Mouse (Mus musculus) liver, embryonic 15.5 days (tissue): ENCODE results near the gene Jazf1. TPM values are rescaled to one million over a fixed set of nuclear protein-coding genes. Genes with fewer than 3 reads are reported as not detected.

Experiments
- ATAC-seq: fragments of 200-750 bp; cut with Nextera tagmentation; 2 replicates; pipeline ENCODE4 v1.8.0; 2017; ENCODE audit warnings: moderate number of reproducible peaks, mild to moderate bottlenecking, moderate library complexity; ENCODE audit not compliant: insufficient read depth
- H3K27ac ChIP-seq: fragments of 300-500 bp; sonication (generic); replicated peaks from 2 replicates; pipeline ENCODE4 v1.5.1; 2015; ENCODE audit warnings: mild to moderate bottlenecking, inconsistent platforms
- H3K27me3 ChIP-seq: fragments of 300-500 bp; sonication (generic); 2 replicates; pipeline ENCODE4 v1.6.1; 2015; ENCODE audit warnings: mild to moderate bottlenecking, inconsistent platforms
- H3K36me3 ChIP-seq: fragments of 300-500 bp; sonication (generic); replicated peaks from 2 replicates; pipeline ENCODE4 v1.6.1; 2015; ENCODE audit warnings: moderate library complexity, mild to moderate bottlenecking, inconsistent platforms
- H3K4me1 ChIP-seq: fragments of 300-500 bp; sonication (generic); replicated peaks from 2 replicates; pipeline ENCODE4 v1.6.1; 2015; ENCODE audit warnings: inconsistent platforms
- H3K4me2 ChIP-seq: fragments of 300-500 bp; sonication (generic); 2 replicates; pipeline ENCODE4 v1.6.1; 2015; ENCODE audit warnings: moderate library complexity, mild to moderate bottlenecking, inconsistent platforms
- H3K4me3 ChIP-seq: fragments of 300-500 bp; sonication (generic); replicated peaks from 2 replicates; pipeline ENCODE4 v1.5.1; 2015; ENCODE audit warnings: mild to moderate bottlenecking, inconsistent platforms
- H3K9ac ChIP-seq: fragments of 300-500 bp; sonication (generic); 2 replicates; pipeline ENCODE4 v1.6.1; 2015; ENCODE audit warnings: moderate library complexity, mild to moderate bottlenecking, inconsistent platforms
- H3K9me3 ChIP-seq: fragments of 300-500 bp; sonication (generic); replicated peaks from 2 replicates; pipeline ENCODE4 v1.6.1; 2016; ENCODE audit warnings: inconsistent platforms
- WGBS: fragments of 180-500 bp; shearing (Covaris S2); methylation state at CpG from one replicate; pipeline ENCODE4 v1.1.7; 2015; ENCODE audit warnings: mixed read lengths; ENCODE audit not compliant: insufficient replicate concordance; 5-methylcytosine and 5-hydroxymethylcytosine counted together
- polyA plus RNA-seq: library from polyadenylated mRNA; unstranded; fragments of >200 nt; fragmentation: Nextera tagmentation; extraction: Ambion mirVana; gene quantifications from 2 replicates; pipeline ENCODE4 v1.2.1, GENCODE M21; 2015

Jazf1 gene
- polyA plus RNA-seq, 1 experiment from 2014 or later, result 2.2 TPM

DNA sequence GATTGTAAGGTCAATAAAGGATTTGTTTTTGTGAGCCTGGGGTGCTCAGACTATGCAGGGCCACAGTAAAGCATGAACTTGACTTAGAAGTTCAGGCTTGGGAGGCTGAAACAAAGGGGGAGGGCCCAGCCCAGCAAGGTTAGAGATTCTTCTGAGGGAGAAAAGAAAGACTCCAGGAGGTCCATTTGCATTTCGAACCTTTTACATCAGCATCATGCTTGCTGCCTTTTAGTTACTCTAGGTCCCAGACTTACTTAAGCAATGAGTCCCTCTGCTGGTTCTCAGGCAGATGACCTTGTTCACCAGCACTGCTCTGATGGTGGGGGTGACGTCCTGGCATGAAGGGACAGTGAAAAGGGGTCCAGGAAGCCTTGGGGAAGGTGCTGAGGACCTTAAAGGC is 197.1 kb downstream of the Jazf1 start:
- H3K36me3 ChIP-seq, result no peaks in the 10 kb centered on the region
- no peaks in the 10 kb centered on the region for H3K4me1 ChIP-seq
- H3K27ac ChIP-seq, result no peak overlapping the region
- ATAC-seq, result no peak
- no peak overlapping the region for H3K4me2 ChIP-seq
- H3K9me3 ChIP-seq, result no peaks in the 10 kb centered on the region
- no peak overlapping the region for H3K9ac ChIP-seq
- H3K27me3 ChIP-seq, result no peaks in the 10 kb centered on the region
- WGBS, result 24% methylated on average over 2 of the region's 2 CpGs
- no peak overlapping the region for H3K4me3 ChIP-seq

DNA sequence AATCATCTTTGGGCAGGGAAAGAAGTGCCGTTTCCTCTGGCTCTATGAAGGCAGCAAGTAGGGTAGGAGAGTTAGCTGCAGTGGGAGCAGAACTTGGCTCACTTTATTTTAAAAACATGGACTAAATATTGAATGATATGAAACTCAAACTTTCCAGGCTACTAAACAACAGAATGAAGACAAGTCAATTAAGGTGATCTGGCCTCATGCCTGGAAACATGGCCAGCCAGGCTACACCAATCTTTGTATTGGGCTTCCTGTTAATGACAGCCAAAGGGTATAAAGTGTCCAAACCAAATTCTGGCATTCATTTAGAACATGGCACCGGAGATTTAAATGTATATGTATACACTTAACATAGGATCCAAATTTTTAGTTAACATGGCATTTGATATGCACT is 199.2 kb downstream of the Jazf1 start:
- Histone ChIP-seq H3K27ac (no peak overlapping the region), H3K4me1 (no peaks in the 10 kb centered on the region), H3K4me2 (no peak overlapping the region), H3K4me3 (no peak overlapping the region), H3K36me3 (no peaks in the 10 kb centered on the region), H3K9me3 (no peaks in the 10 kb centered on the region), H3K9ac (no peak overlapping the region), H3K27me3 (no peaks in the 10 kb centered on the region)
- no peak for ATAC-seq
- 65% methylated on average over 2 of the region's 2 CpGs for WGBS

DNA sequence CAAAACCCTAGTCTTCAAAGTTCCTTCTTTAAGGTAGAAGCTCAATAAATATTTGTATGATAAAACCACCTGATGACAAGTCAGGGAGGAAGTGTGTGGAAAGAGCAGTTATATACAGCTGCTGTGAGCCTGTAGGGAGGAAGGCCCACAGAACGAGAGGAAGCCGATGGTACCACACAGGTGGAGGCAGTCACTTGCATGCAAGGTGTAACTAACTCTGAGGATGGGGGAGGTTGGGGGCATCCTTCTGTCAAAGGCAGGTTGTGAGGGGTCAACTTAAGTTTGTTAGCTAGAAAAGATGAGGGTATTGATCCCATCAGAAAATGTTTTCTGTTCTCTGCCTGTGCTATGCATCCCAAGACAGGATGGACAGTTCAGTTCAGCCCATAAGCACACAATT is 200.1 kb downstream of the Jazf1 start:
- no peak overlapping the region for H3K9ac ChIP-seq
- H3K36me3 ChIP-seq, result no peaks in the 10 kb centered on the region
- H3K27ac ChIP-seq, result no peak overlapping the region
- H3K9me3 ChIP-seq, result no peaks in the 10 kb centered on the region
- no peaks in the 10 kb centered on the region for H3K4me1 ChIP-seq
- no peak for ATAC-seq
- no peak overlapping the region for H3K4me2 ChIP-seq
- WGBS, result 66% methylated on average over 2 of the region's 2 CpGs
- no peak overlapping the region for H3K4me3 ChIP-seq
- H3K27me3 ChIP-seq, result no peaks in the 10 kb centered on the region

DNA sequence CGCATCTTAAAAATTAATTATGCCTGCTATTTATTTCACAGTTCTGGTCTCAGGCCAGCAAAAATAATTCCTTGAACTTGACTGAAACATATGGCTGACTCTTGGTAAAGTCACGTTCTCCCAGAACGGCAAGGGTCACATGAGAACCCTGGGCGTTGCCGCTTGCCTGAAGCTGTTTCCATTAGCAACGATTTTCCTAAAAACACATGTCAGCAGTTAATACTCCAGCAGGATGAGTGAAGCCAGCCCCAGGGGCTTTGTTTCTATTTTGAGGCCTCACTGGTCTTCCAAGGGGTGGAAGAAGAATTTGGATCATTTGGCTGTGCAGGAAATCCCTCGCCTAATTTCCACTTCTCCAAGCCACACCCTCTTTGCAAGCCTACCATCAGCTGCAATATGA is 206.5 kb downstream of the Jazf1 start:
- Histone ChIP-seq H3K4me3 (no peak overlapping the region), H3K27me3 (no peaks in the 10 kb centered on the region), H3K4me1 (0 out of 2 replicates have a peak, but pooled peaks cover 4% of the 10 kb centered on the region), H3K9ac (no peak overlapping the region), H3K9me3 (no peaks in the 10 kb centered on the region), H3K4me2 (no peak overlapping the region), H3K27ac (no peak overlapping the region), H3K36me3 (no peaks in the 10 kb centered on the region)
- ATAC-seq, result no peak
- WGBS, result 65% methylated on average over 7 of the region's 7 CpGs

DNA sequence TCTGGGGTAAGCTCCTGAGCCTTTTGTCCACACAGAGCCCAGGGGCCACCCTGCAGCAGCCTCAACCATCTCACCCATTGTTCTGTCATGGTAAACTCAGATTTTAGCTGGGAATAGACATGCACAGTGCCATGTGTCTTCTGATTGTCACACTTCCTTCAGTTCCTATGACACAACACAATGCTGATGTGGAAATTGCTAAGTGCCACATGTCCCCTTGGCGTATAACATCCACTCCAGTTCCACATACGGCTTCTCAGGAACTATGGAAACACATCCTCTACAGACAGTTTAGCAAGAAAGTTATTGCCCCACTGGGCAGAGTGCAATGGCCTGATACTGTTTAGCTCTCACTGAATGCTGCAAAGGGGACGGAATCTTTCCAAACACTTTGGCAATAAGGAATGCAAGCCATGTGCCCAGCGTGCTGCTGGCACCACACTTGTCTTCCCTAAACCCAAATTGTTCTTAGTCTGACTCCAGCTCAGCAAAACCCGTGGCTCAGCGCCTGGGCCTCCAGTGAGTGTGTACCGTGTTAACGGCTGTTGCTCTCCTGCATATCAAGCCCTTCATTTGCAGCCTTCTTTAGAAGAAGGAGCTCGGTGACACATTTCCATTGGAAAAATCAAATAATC is 207.1 kb downstream of the Jazf1 start:
- no peaks in the 10 kb centered on the region for H3K27me3 ChIP-seq
- ATAC-seq, result no peak
- no peak overlapping the region for H3K9ac ChIP-seq
- H3K4me1 ChIP-seq, result 0 out of 2 replicates have a peak, but pooled peaks cover 4% of the 10 kb centered on the region
- H3K9me3 ChIP-seq, result no peaks in the 10 kb centered on the region
- H3K4me3 ChIP-seq, result no peak overlapping the region
- 57% methylated on average over 9 of the region's 9 CpGs for WGBS
- no peak overlapping the region for H3K4me2 ChIP-seq
- no peak overlapping the region for H3K27ac ChIP-seq
- no peaks in the 10 kb centered on the region for H3K36me3 ChIP-seq

DNA sequence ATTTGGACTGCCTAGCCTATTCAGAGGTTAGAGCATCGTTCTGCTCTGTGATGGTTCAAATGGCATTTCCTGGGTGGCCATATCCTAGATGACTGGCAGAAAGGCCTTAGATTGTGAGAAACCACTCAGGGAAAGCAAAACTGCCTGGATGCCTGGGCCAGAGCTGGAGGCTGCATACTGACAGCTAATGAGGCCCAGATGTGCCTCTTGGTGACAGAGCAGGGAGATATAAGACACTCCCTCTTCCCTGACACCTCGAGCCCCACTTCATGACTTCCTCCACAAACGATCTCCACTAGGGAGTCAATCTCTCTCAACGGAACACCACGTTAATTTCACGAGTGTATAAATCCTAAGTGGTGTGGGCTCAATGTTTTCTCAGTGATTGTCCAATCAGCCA is 207.7 kb downstream of the Jazf1 start:
- 30% methylated on average over 6 of the region's 6 CpGs for WGBS
- no peak overlapping the region for H3K9ac ChIP-seq
- H3K4me3 ChIP-seq, result no peak overlapping the region
- H3K36me3 ChIP-seq, result no peaks in the 10 kb centered on the region
- no peaks in the 10 kb centered on the region for H3K27me3 ChIP-seq
- H3K4me1 ChIP-seq, result 0 out of 2 replicates have a peak, but pooled peaks cover 4% of the 10 kb centered on the region
- no peak for ATAC-seq
- H3K4me2 ChIP-seq, result no peak overlapping the region
- H3K9me3 ChIP-seq, result no peaks in the 10 kb centered on the region
- no peak overlapping the region for H3K27ac ChIP-seq

DNA sequence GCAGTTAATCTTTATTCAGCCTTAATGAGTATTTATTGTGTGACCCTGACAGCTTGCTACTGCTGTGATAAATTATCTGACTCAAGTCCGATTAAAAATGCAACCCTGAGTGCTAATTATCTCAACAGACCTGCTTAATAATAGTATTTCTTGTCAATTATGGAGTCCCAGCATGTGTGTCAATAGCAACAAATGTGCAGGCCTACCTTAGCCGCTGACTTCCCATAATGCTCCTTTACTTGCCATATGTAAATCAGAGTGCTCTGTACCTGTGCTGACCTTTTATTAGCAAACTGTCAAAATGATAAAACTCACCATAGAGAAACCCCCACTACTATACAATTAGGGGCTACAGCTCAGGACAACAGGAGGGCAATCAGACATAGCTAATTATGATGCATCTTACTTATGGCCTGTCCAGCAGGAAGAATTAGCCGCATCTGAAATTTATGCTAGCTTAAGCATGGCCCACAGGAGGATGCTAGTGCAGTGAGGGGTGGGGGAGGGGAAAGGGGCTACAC is 209.5 kb downstream of the Jazf1 start:
- Histone ChIP-seq H3K36me3 (no peaks in the 10 kb centered on the region), H3K27me3 (no peaks in the 10 kb centered on the region), H3K9ac (no peak overlapping the region), H3K27ac (no peak overlapping the region), H3K4me3 (no peak overlapping the region), H3K4me1 (0 out of 2 replicates have a peak, but pooled peaks cover 4% of the 10 kb centered on the region), H3K4me2 (no peak overlapping the region), H3K9me3 (no peaks in the 10 kb centered on the region)
- WGBS, result 63% methylated on average over 3 of the region's 3 CpGs
- ATAC-seq, result no peak

DNA sequence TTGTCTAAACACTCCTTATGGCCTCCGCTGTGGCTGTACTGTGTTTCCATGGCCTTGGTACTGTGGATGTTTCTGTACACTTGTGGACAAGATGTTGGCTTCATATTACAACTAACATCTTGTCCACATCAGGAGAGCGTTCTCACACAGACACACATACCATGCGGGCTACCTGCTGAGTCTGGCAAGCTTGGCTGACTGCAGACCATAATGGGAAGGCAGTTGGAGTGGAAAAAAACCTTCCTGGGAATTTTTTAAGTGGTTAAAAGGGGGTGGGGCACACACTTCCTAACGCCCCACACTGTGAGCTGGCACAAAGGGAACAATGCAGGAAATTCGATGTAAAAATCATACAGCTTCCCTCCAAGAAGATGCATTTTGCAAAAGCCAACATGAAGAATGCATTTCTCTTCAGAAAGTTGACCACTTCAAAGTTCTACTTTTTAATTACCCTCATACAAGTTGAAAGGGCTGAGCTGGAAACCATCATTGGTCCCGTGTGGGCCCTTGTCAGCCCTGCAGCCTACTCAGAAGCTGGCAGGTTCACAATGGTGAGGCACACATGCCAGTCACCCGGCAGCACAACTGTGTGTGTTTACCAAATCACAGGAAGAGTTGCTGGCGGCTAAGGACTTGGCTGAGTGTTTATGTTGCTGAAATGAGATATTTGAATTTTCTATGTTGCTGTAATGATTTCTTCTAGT is 215.9 kb downstream of the Jazf1 start:
- no peak overlapping the region for H3K27ac ChIP-seq
- H3K9me3 ChIP-seq, result no peaks in the 10 kb centered on the region
- H3K9ac ChIP-seq, result no peak overlapping the region
- H3K4me3 ChIP-seq, result no peak overlapping the region
- no peaks in the 10 kb centered on the region for H3K27me3 ChIP-seq
- no peaks in the 10 kb centered on the region for H3K36me3 ChIP-seq
- no peak for ATAC-seq
- no peak overlapping the region for H3K4me2 ChIP-seq
- WGBS, result 53% methylated on average over 8 of the region's 8 CpGs
- H3K4me1 ChIP-seq, result no peaks in the 10 kb centered on the region

DNA sequence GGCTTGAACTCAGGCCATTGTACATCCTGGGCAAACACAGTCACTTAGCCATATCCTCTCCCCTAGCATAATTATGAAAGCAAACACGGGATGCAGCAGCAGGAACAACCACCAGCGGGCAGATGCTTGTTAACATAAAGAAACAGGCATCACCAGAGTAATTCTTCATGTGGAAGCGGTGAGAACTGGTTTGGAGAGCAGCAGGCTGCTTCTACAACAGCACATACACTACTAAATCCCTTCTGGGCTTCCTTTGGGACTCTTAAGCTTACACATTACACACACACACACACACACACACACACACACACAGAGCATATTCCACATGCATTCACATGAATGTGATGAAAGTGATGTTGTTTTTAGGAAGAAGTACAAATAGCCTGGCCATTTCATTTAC is 216.5 kb downstream of the Jazf1 start:
- H3K27me3 ChIP-seq, result no peaks in the 10 kb centered on the region
- ATAC-seq, result no peak
- H3K36me3 ChIP-seq, result no peaks in the 10 kb centered on the region
- no peaks in the 10 kb centered on the region for H3K4me1 ChIP-seq
- no peak overlapping the region for H3K4me3 ChIP-seq
- 53% methylated on average over 3 of the region's 3 CpGs for WGBS
- H3K4me2 ChIP-seq, result no peak overlapping the region
- no peak overlapping the region for H3K9ac ChIP-seq
- no peak overlapping the region for H3K27ac ChIP-seq
- H3K9me3 ChIP-seq, result no peaks in the 10 kb centered on the region

DNA sequence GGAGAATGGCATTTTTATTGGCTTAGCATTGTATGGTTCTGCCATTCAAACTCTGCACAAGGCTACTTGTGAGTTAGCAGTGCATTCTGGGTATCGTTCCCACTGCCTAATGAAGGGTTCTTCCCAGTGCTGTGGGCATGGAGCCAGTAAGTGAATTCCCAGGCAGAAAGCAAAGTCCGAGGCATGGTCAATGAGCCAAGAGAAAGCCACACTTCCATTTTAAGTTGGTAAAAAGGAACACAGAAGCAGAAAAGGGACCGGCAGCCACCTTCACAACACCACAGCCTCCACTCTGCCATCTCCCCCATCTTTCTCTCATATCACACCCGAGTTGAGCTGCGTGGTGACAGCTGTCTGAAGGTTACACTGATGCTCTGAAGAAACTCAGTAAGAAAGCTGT is 217.4 kb downstream of the Jazf1 start:
- no peak overlapping the region for H3K4me2 ChIP-seq
- WGBS, result 59% methylated on average over 5 of the region's 5 CpGs
- H3K9ac ChIP-seq, result no peak overlapping the region
- no peak for ATAC-seq
- H3K4me3 ChIP-seq, result no peak overlapping the region
- H3K4me1 ChIP-seq, result no peaks in the 10 kb centered on the region
- H3K27me3 ChIP-seq, result no peaks in the 10 kb centered on the region
- no peak overlapping the region for H3K27ac ChIP-seq
- no peaks in the 10 kb centered on the region for H3K9me3 ChIP-seq
- H3K36me3 ChIP-seq, result no peaks in the 10 kb centered on the region

DNA sequence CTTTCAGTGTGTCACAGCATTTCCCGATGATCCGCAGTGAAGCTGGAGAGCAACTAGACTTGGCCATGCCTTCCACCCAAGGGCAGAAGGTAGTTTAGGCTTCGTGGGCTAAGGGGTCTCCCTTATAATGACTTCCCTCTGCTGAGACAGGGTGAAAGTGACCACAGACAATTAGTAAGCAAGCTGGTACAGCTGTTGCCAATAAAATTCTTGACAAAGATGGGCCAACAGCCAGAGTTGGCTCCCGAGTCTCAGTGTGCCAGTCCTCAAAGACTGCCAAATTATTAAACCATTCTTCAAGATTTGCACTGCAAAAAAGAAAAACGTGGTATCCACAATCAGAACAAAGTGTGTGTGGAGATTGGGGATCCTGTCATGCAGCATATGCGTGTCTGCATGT is 220.2 kb downstream of the Jazf1 start:
- Histone ChIP-seq H3K36me3 (no peaks in the 10 kb centered on the region), H3K4me1 (no peaks in the 10 kb centered on the region), H3K27me3 (no peaks in the 10 kb centered on the region), H3K27ac (no peak overlapping the region), H3K9me3 (no peaks in the 10 kb centered on the region), H3K9ac (no peak overlapping the region), H3K4me3 (no peak overlapping the region), H3K4me2 (no peak overlapping the region)
- no peak for ATAC-seq
- WGBS, result 58% methylated on average over 6 of the region's 6 CpGs
